Mouse (Mus musculus) ES-Bruce4 (cell line): ENCODE measurements around the gene Txk. TPM values are rescaled to one million over a fixed set of nuclear protein-coding genes. Genes with fewer than 3 reads are reported as not detected.

Experiments
- H3K27ac ChIP-seq: 2 replicates; pipeline ENCODE4 v1.5.1; 2012; ENCODE audit warnings: low read length, inconsistent platforms; ENCODE audit not compliant: insufficient read depth
- H3K27me3 ChIP-seq: 2 replicates; pipeline ENCODE4 v1.6.1; 2012; ENCODE audit warnings: mild to moderate bottlenecking, low read length, inconsistent platforms; ENCODE audit not compliant: control insufficient read depth, poor library complexity, insufficient read depth, severe bottlenecking
- H3K36me3 ChIP-seq: 2 replicates; pipeline ENCODE4 v1.6.1; 2012; ENCODE audit warnings: inconsistent platforms, mild to moderate bottlenecking, low read length, moderate library complexity; ENCODE audit not compliant: control insufficient read depth, poor library complexity, insufficient read depth, severe bottlenecking
- H3K4me1 ChIP-seq: one replicate; pipeline ENCODE4 v1.8.1; 2011; ENCODE audit warnings: low read length; ENCODE audit not compliant: control insufficient read depth, insufficient read depth
- H3K4me3 ChIP-seq: 2 replicates; pipeline ENCODE4 v1.5.1; 2011; ENCODE audit warnings: low read depth, mild to moderate bottlenecking, low read length
- H3K9ac ChIP-seq: 2 replicates; pipeline ENCODE4 v1.6.1; 2012; ENCODE audit warnings: low read depth, mild to moderate bottlenecking, inconsistent platforms; ENCODE audit not compliant: poor library complexity, severe bottlenecking
- H3K9me3 ChIP-seq: replicated peaks from 2 replicates; pipeline ENCODE4 v1.6.1; 2012; ENCODE audit warnings: mild to moderate bottlenecking, low read length, inconsistent platforms; ENCODE audit not compliant: control insufficient read depth, poor library complexity, insufficient read depth, severe bottlenecking
- CTCF ChIP-seq: IDR thresholded peaks from one replicate; pipeline ENCODE4 v1.8.1; 2011; ENCODE audit warnings: low read depth, low read length
- EP300 ChIP-seq: IDR thresholded peaks from 2 replicates; pipeline ENCODE4 v1.6.1; 2011; ENCODE audit warnings: low read depth, low read length; ENCODE audit not compliant: insufficient read depth
- POLR2A ChIP-seq: IDR thresholded peaks from one replicate; pipeline ENCODE4 v1.8.1; 2011; ENCODE audit warnings: low read length; ENCODE audit not compliant: insufficient read depth
- polyA plus RNA-seq: library from polyadenylated mRNA; stranded (reverse); fragments of >200 nt; gene quantifications from 2 replicates; pipeline ENCODE4 v1.2.4, GENCODE M21; 2011; ENCODE audit warnings: low read depth; ENCODE audit not compliant: missing spikeins, insufficient read depth, insufficient read length

Txk gene
- polyA plus RNA-seq, 1 experiment, result not detected

DNA sequence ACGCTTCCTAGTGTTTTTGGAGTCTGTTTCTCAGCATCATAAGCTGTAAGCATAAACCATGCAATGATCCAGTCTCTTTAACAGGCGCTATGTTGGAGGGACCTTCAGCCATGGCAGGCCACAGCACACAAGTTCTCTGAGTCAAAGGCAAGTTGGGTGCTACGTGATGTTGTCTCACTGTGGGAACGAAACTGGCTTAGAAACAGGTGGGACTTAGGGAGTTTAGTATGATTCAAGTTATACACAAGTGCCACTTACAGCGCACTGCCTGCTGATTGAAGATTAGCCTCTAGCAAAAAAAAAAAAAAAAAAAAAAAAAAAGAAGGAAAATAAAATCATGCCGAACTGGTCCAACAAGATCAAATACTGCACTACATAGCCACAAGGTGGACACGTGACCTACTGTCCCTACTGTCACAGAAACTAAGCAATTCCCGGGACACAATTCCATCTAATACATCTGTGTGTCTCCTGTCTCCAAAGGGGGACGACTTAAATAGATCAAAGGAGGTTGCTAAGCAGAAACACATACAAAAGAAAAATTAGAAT lies 77.5 kb downstream of the Txk start:
- Histone ChIP-seq H3K36me3 (no peaks in the 10 kb centered on the region), H3K4me3 (no peak overlapping the region), H3K27ac (no peak overlapping the region), H3K9me3 (no peaks in the 10 kb centered on the region), H3K9ac (no peak overlapping the region), H3K27me3 (no peaks in the 10 kb centered on the region), H3K4me1 (no peaks in the 10 kb centered on the region)
- TF ChIP-seq EP300, result no peak
- no peak for TF ChIP-seq CTCF
- no peak for TF ChIP-seq POLR2A

DNA sequence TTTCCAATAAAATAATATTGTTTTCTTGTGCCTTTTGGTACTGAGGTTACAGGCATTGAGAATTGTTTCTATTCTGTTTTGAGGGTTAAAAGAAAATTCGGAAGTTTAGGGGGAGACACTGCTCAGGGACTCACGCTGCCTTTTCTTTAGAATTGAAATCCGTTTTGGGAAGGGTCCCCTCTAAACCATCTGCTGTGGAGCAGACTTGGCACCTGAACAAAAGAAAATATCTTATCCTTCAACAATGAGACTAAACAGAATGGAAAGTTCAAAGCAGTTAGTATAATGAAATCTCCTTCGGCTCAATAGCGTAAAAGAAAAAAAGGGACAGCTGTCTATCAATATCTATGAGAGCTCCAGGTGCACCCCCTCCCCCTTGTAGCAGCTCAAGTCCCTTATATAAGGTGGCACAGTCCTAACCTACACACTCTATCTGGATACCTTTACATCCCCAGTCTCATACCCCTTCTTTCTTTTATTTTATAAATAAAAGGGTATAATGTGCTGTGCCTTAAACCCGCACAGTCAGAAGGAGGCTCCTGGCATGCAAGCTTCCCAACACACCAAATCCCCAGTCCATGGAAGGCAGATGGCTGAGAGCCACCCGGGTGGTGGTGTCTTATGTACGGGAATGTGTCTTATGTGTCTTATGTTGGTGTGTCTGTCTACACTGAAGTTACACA lies 81.4 kb downstream of the Txk start:
- no peak overlapping the region for H3K9ac ChIP-seq
- H3K27ac ChIP-seq, result no peak overlapping the region
- H3K4me1 ChIP-seq, result no peaks in the 10 kb centered on the region
- no peaks in the 10 kb centered on the region for H3K9me3 ChIP-seq
- no peak for TF ChIP-seq EP300
- no peak for TF ChIP-seq POLR2A
- TF ChIP-seq CTCF, result no peak
- no peak overlapping the region for H3K4me3 ChIP-seq
- H3K36me3 ChIP-seq, result no peaks in the 10 kb centered on the region
- H3K27me3 ChIP-seq, result no peaks in the 10 kb centered on the region

DNA sequence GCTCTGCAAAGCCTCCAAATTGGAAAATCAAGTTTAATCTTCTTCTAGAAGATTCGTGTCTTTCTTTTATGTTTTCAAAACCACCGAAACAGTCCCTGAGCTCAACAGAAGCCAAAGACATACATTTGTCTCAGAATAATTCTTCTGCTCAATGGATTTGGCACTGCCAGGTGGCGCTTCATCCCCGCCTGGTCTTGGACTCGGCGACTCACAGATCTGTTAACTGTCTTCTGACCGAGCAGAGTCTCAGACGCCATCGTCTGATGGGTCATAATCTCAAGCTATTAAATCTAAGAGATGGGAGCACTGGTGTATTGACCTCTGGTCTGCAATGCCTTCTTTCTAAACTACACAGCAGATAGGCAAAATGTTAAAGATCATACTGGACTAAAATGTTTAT lies 84.2 kb downstream of the Txk start:
- Histone ChIP-seq H3K36me3 (no peaks in the 10 kb centered on the region), H3K9me3 (no peaks in the 10 kb centered on the region), H3K27me3 (no peaks in the 10 kb centered on the region), H3K27ac (no peak overlapping the region), H3K4me1 (no peaks in the 10 kb centered on the region), H3K4me3 (no peak overlapping the region), H3K9ac (no peak overlapping the region)
- TF ChIP-seq CTCF, result no peak
- TF ChIP-seq EP300, result no peak
- no peak for TF ChIP-seq POLR2A

DNA sequence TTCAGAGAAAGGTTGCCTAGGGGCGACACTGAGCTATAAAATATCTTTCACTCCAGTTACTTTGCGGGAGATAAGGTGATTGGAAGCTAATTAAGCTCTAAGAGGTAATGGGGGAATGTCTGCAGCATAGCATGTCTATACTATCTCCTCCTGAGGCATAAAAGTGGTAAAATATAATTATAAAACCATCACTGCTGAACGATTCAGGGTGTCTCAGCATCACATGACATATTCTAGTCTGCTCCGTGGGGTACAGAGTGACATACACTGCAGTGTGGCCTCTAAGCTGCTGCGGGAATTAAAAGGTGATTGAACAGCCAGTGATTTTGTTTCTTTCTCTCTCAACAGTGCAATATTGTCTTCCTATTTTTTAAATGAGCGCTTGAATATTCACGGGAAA lies 86.1 kb downstream of the Txk start:
- H3K4me3 ChIP-seq, result no peak overlapping the region
- TF ChIP-seq CTCF (no peak), EP300 (no peak), POLR2A (no peak)
- no peaks in the 10 kb centered on the region for H3K9me3 ChIP-seq
- no peaks in the 10 kb centered on the region for H3K4me1 ChIP-seq
- no peak overlapping the region for H3K9ac ChIP-seq
- H3K27me3 ChIP-seq, result no peaks in the 10 kb centered on the region
- H3K27ac ChIP-seq, result no peak overlapping the region
- no peaks in the 10 kb centered on the region for H3K36me3 ChIP-seq

DNA sequence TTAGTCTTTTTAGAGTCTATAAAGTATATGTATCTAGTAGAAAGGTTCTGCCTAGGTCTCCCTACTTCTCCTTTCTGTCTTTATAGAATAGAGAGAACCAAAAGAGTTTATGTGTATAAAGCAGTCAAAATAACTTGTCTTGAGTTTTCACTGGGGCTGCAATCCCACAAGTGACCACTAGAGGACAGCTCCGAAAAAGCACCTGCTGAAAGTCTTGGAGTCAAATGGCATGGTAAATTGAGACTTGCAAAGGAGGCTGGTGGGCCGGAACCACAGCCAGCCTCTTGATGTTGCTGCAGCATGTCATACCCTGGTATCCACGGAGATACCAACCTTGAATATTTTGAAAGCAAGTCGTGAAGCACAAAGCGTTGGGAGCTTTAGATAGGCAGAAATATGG lies 87.3 kb downstream of the Txk start:
- Histone ChIP-seq H3K9ac (no peak overlapping the region), H3K4me1 (no peaks in the 10 kb centered on the region)

DNA sequence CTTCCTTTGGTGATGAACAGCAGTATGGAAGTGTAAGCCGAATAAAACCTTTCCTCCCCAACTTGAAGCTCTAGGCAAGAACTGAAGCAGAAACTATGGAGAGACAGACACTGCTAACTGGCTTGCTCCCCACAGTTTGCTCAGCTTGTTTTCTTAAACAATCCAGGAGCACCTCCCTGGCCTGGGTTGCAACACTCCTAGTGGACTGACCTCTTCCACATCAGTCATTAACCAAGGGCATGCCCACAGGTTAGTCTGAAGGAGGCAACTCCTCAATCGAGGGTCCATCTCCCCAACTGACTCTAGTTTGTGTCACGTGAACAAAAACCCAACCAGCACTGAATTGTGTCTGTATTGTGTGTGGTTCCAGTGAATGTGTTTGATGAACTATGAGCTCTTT lies 87.7 kb downstream of the Txk start:
- Histone ChIP-seq H3K9ac (no peak overlapping the region), H3K27ac (no peak overlapping the region), H3K27me3 (no peaks in the 10 kb centered on the region), H3K4me1 (no peaks in the 10 kb centered on the region), H3K9me3 (no peaks in the 10 kb centered on the region), H3K36me3 (no peaks in the 10 kb centered on the region), H3K4me3 (no peak overlapping the region)
- no peak for TF ChIP-seq EP300
- no peak for TF ChIP-seq CTCF
- TF ChIP-seq POLR2A, result no peak

More for the DNA sequence above, 87.3 kb downstream of the Txk start:
- no peaks in the 10 kb centered on the region for H3K27me3 ChIP-seq
- no peaks in the 10 kb centered on the region for H3K9me3 ChIP-seq
- TF ChIP-seq CTCF, result peak; percentile 16
- no peak for TF ChIP-seq POLR2A
- no peak for TF ChIP-seq EP300
- H3K27ac ChIP-seq, result no peak overlapping the region
- no peaks in the 10 kb centered on the region for H3K36me3 ChIP-seq
- H3K4me3 ChIP-seq, result no peak overlapping the region
